Mouse (Mus musculus) liver, postnatal 0 days (tissue): ENCODE data around the gene Slc7a10. TPM values are rescaled to one million over a fixed set of nuclear protein-coding genes. Genes with fewer than 3 reads are reported as not detected.
A peak's percentile ranks its signal among the peaks of the same experiment; 100 is the strongest.

Experiments used
- ATAC-seq: fragments of 200-750 bp; cut with Nextera tagmentation; 2 replicates; pipeline ENCODE4 v1.8.0; 2017; ENCODE audit warnings: mild to moderate bottlenecking, moderate library complexity
- DNase-seq: peaks from one replicate; pipeline ENCODE4 v3.0.0-alpha.2; 2016
- H3K27ac ChIP-seq: fragments of 300-500 bp; sonication (generic); 2 replicates; pipeline ENCODE4 v1.5.1; 2014; ENCODE audit warnings: antibody characterized with exemption, moderate library complexity, mild to moderate bottlenecking, low read depth
- H3K27me3 ChIP-seq: fragments of 300-500 bp; sonication (generic); 2 replicates; pipeline ENCODE4 v1.6.1; 2014; ENCODE audit warnings: low read length, control low read depth, mixed read lengths; ENCODE audit not compliant: insufficient read depth
- H3K36me3 ChIP-seq: fragments of 300-500 bp; sonication (generic); replicated peaks from 2 replicates; pipeline ENCODE4 v1.6.1; 2014; ENCODE audit warnings: mild to moderate bottlenecking, control low read depth, low read length, moderate library complexity, mixed read lengths; ENCODE audit not compliant: insufficient read depth
- H3K4me1 ChIP-seq: fragments of 300-500 bp; sonication (generic); 2 replicates; pipeline ENCODE4 v1.6.1; 2014; ENCODE audit warnings: antibody characterized with exemption, mild to moderate bottlenecking, control low read depth; ENCODE audit not compliant: insufficient read depth
- H3K4me2 ChIP-seq: fragments of 300-500 bp; sonication (generic); 2 replicates; pipeline ENCODE4 v1.6.1; 2014; ENCODE audit warnings: low read depth, mild to moderate bottlenecking, low read length, moderate library complexity, mixed read lengths
- H3K4me3 ChIP-seq: fragments of 300-500 bp; sonication (generic); 2 replicates; pipeline ENCODE4 v1.5.1; 2014; ENCODE audit warnings: low read depth, low read length
- H3K9ac ChIP-seq: fragments of 300-500 bp; sonication (generic); replicated peaks from 2 replicates; pipeline ENCODE4 v1.6.1; 2014; ENCODE audit warnings: mild to moderate bottlenecking, moderate library complexity
- H3K9me3 ChIP-seq: fragments of 300-500 bp; sonication (generic); 2 replicates; pipeline ENCODE4 v1.6.1; 2016; ENCODE audit warnings: mild to moderate bottlenecking, control low read depth, low read length, mixed read lengths
- CTCF ChIP-seq: sonication (generic); IDR thresholded peaks from 2 replicates; pipeline ENCODE4 v1.5.1; 2016; ENCODE audit warnings: antibody characterized with exemption, low read depth
- EP300 ChIP-seq: IDR thresholded peaks from 2 replicates; pipeline ENCODE4 v1.6.1; 2016; ENCODE audit warnings: antibody characterized with exemption, low read depth, mild to moderate bottlenecking
- WGBS: fragments of 180-500 bp; shearing (Covaris S2); extraction: QIAGEN DNeasy Blood & Tissue Kit; methylation state at CpG from one replicate; pipeline ENCODE4 v1.1.7; 2014; ENCODE audit not compliant: insufficient replicate concordance; 5-methylcytosine and 5-hydroxymethylcytosine counted together
- polyA plus RNA-seq: library from polyadenylated mRNA; unstranded; fragments of >200 nt; fragmentation: Nextera tagmentation; extraction: Ambion mirVana; gene quantifications from 2 replicates; pipeline ENCODE4 v1.2.1, GENCODE M21; 2015

Gene Slc7a10
- polyA plus RNA-seq, 1 experiment from 2014 or later, result 0.12 TPM

DNA sequence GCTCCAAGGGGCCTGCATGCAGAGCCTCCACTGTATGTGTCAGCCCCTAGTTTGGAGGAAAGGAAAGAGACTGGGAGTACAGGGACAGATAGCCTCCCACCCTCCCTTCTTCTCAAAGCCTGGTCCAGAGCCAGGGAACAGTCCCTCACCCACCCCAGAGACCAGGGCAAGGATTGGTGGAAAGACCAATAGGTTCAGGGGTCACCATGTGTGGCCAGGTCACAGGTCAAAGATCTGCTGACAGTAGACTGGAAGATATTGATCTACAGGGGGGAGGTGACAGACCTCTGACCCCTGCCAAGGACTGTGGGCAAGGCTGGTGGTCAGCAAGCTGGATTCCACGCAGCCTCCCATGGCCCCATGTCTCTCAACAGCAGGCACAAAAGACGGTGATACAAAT is 18.3 kb upstream of the Slc7a10 start:
- Histone ChIP-seq H3K4me2 (no peak overlapping the region), H3K36me3 (no peaks in the 10 kb centered on the region), H3K9ac (no peak overlapping the region), H3K4me3 (no peak overlapping the region), H3K27ac (peak overlapping the region; percentile 48), H3K9me3 (no peaks in the 10 kb centered on the region), H3K4me1 (peaks cover 18% of the 10 kb centered on the region), H3K27me3 (no peaks in the 10 kb centered on the region)
- 45% methylated on average over 2 of the region's 2 CpGs for WGBS
- DNase-seq (peak; percentile 48), ATAC-seq (peak; percentile 51)
- TF ChIP-seq EP300 (peak; percentile 72; the same call in 1 of the 2 replicates), CTCF (no peak)

DNA sequence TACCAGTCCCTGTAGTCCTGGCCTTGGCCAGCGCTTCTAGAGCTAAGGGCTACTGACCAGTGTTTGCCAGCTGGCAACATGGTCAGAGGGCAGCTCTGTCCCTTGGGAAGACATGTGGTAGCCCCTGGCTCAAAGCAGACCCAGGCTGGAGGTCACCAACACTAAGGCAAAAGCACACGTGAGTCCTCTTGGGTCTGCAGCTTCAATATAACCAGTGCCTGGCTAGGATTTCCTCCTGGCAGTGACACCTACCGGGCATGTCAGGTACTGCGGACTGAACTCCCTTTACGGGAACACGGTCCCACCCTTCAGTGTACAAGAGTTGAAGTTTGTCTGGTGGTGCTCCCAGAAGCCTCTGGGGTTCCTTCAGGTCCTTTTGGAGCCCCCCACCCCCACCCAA is 16.8 kb upstream of the Slc7a10 start:
- H3K9ac ChIP-seq, result no peak overlapping the region

DNA sequence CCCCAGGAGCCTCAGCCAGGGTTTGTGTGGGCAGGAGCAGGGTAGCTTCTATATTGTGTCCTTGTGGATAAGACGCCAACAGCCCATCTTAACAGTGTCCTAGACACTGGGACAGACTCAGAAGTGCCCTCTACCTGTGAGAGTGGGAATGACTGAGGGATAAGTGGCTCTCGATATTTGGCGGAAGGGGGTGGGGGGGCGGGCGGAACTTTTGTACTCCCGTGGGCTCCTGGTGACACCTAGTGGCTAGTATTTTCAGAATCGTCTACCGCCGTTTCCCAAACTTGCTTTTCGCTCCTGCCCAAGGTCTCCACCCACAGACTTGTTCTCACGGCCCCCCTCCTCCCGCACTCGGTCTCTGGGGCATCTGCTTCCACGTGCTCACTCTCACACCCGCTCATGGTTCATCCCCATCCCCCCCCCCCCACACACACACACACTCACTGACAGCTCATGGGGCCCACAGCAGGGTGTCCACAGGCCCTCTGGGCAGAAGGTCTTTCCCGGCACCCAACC is 14.3 kb upstream of the Slc7a10 start:
- TF ChIP-seq EP300 (no peak), CTCF (peak; percentile 81)
- Histone ChIP-seq H3K36me3 (no peaks in the 10 kb centered on the region), H3K4me1 (peaks cover 9% of the 10 kb centered on the region), H3K4me2 (no peak overlapping the region), H3K9ac (no peak overlapping the region), H3K4me3 (no peak overlapping the region), H3K27me3 (no peaks in the 10 kb centered on the region), H3K9me3 (no peaks in the 10 kb centered on the region), H3K27ac (no peak overlapping the region)
- ATAC-seq (peak; percentile 66), DNase-seq (peak; percentile 80)
- WGBS, result 3% methylated on average over 16 of the region's 16 CpGs

More for the DNA sequence above, 16.8 kb upstream of the Slc7a10 start:
- no peak overlapping the region for H3K27ac ChIP-seq
- no peaks in the 10 kb centered on the region for H3K36me3 ChIP-seq
- H3K4me1 ChIP-seq, result peaks cover 18% of the 10 kb centered on the region
- H3K27me3 ChIP-seq, result no peaks in the 10 kb centered on the region
- 10% methylated on average over 6 of the region's 6 CpGs for WGBS
- H3K4me2 ChIP-seq, result no peak overlapping the region
- H3K4me3 ChIP-seq, result no peak overlapping the region
- peak; percentile 94 for TF ChIP-seq CTCF
- no peak for TF ChIP-seq EP300
- ATAC-seq (peak; percentile 62), DNase-seq (peak; percentile 88)
- H3K9me3 ChIP-seq, result no peaks in the 10 kb centered on the region

DNA sequence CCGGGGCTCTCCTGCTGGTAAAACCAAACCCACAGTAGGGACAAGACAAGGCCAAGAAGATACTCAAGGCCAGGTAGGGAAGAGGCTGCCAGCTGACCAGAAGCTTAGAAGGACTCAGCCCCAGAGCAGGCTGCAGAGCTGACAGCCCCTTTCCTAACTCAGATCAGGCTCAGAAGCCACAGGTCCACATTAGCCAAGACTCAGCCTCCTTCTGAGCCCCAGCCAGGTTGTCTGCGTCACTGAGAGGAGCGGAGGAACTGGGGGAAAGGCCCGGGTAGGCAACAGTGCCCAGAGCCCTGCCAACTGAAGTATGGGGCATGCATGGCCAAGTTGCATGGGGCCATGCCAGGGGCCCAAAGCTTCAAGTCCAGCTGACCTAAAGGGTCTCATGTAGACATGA is 13.7 kb upstream of the Slc7a10 start:
- TF ChIP-seq EP300 (no peak), CTCF (no peak)
- ATAC-seq, result no peak
- H3K9ac ChIP-seq, result no peak overlapping the region
- H3K36me3 ChIP-seq, result no peaks in the 10 kb centered on the region
- H3K4me2 ChIP-seq, result no peak overlapping the region
- H3K27me3 ChIP-seq, result no peaks in the 10 kb centered on the region
- H3K4me3 ChIP-seq, result no peak overlapping the region
- H3K4me1 ChIP-seq, result peaks cover 7% of the 10 kb centered on the region
- H3K27ac ChIP-seq, result no peak overlapping the region
- 70% methylated on average over 4 of the region's 4 CpGs for WGBS
- H3K9me3 ChIP-seq, result no peaks in the 10 kb centered on the region
- DNase-seq, result no peak

DNA sequence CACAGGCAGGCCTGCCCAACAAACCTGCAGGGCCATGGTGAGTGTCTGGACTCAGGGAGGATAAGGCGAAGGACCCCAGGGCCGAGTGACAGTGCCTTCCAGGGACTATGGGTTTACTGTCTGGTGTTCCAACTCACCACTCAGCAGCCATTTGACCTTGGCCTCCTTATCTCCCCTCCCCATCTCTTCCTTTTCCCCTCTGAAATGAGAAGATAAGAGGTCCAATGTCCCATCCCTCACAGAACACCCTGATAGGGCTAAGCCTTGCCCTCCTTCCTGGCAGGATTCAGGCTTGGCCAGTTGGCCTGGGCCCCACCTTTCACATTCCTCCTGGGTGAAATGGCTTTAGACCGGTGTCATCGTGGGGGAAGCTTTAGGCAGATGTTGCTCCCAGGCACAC is 10.7 kb upstream of the Slc7a10 start:
- WGBS, result 44% methylated on average over 4 of the region's 4 CpGs
- ATAC-seq, result no peak
- Histone ChIP-seq H3K27ac (no peak overlapping the region), H3K9ac (no peak overlapping the region), H3K4me3 (no peak overlapping the region), H3K4me1 (peaks cover 2% of the 10 kb centered on the region; the same call in 1 of the 2 replicates), H3K27me3 (no peaks in the 10 kb centered on the region), H3K9me3 (no peaks in the 10 kb centered on the region), H3K4me2 (no peak overlapping the region), H3K36me3 (no peaks in the 10 kb centered on the region)
- DNase-seq, result no peak
- TF ChIP-seq EP300 (no peak), CTCF (no peak)

DNA sequence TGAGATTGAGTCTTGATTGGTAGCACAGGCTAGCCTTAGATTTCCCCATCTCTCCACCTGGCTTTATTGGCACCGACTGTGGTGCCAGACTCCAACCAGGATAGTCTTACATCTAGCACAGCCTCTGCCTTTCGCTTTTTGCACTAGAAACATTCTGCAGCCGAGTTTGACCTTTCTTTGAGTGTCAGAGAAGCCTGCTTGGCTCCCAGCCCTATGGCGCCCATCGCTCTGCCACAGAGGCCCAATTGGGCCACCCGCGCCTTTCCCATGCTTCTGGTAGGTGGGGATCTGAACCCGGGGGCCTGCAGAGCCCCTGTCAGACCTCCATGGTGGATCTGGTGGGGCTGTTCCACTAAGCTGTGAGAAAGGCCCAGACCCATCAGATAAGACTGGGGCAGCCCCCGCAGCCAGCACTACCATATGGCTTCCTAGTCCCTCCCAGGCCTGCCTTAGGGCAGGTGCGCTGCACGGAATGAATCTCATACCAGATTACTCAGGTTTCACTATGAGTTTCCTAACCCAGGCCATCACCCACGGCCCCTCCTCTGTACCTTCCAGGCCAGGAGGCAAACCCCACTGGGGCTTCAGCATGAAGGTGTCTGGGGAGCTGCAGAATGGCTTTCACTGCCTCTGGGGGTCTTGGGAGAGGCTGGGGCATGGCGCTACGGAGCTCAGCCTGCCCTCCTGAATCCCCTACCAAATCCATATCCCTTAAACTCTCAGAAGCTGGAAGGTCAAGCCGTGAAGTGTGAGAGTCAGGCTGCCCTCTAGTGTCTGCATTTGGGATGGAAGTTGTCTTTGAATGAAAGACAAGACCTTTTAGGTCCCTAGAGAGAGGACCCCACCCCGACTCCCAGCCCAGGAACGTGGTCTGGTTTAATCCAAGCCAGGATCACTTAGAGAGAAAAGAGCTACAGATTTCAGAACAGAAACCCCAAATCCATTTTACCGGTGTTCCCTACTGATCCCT is 9.5 kb upstream of the Slc7a10 start:
- Histone ChIP-seq H3K9ac (no peak overlapping the region), H3K9me3 (no peaks in the 10 kb centered on the region), H3K4me1 (no peaks in the 10 kb centered on the region; the same call in 1 of the 2 replicates), H3K27me3 (no peaks in the 10 kb centered on the region), H3K4me3 (no peak overlapping the region), H3K27ac (no peak overlapping the region), H3K4me2 (no peak overlapping the region), H3K36me3 (no peaks in the 10 kb centered on the region)
- DNase-seq (no peak), ATAC-seq (no peak)
- TF ChIP-seq EP300 (no peak), CTCF (peak; percentile 61)
- WGBS, result 47% methylated on average over 18 of the region's 18 CpGs
